8 mouse cellular contexts compared by ENCODE assay signal in the genomic region with DNA sequence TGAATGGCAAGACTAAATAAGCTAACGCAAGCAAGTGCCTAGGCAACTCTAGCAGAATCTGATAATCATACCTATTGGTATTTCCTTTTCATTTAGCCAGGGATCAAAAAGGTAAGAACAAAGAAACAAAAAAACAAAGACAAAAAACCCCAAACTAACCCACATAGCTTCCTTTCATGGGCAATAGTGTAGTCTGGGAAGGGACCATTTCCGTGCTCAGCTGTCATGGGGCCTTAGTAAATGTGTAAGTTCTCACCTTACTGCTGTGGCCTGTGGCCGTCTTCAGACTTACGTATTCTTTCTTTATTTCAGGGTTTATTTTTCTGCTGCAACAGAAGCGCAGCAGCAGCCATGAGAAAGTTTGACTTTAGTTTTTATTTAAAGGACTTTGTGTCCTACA.
"Had no signal": no experiment of that assay in that cellular context is flagged by ENCODE, and none has a peak within 500 bp of the region (broad histone marks: within the 10 kb centered on the region; RNA-seq: fewer than 3 reads in every experiment).

No protein-coding gene starts in this region.

- DNase-seq: kidney, adult 11 months; kidney, adult 9 months; kidney, postnatal 36 days; lung, embryonic 14.5 days; lung, postnatal 10 days; lung, postnatal 4 days; thymus, postnatal 14 days had no signal

- ATAC-seq: midbrain, embryonic 16.5 days had no signal
